28 mouse cellular contexts compared by ENCODE assay signal in the genomic region with DNA sequence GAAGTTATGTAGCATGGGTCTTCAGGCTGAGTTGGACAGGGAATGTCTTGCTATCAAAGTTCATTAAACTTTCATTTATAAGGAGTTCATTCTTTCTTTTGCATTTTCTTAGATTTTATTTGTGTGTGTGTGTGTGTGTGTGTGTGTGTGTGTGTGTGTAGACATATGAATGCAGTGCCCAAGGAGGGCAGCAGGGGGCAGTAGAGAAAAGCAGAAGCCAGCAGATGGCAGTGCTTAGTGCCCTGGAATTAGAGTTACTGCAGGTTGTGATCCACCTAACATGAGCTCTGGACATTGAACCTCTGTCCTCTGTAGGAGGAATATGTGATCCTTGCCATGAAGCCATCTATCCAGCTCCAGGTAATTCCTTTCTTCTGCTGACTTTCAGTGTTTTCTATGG.
A peak's percentile ranks its signal among the peaks of the same experiment; 100 is the strongest.
DNase-seq lines count a peak whose midpoint lies in the region; ATAC-seq and TF ChIP-seq lines count a peak whose summit lies in the region.
"Had no signal": no experiment of that assay in that cellular context is flagged by ENCODE, and none has a peak within 500 bp of the region (broad histone marks: within the 10 kb centered on the region; RNA-seq: fewer than 3 reads in every experiment).

No protein-coding gene starts in this region.

- no peak for DNase-seq in liver, postnatal 0 days
- DNase-seq in R1 (ENCODE audit: low read depth, low spot score), result peak; percentile 46
- DNase-seq in neural tube, embryonic 10.5 days (ENCODE audit: extremely low spot score, low spot score), result no peak
- DNase-seq: adrenal gland, postnatal 14 days; B cell, adult 2 months; cerebellum, adult 11-12 months; forebrain, postnatal 0 days; heart, postnatal 36 days; kidney, adult 18-20 months; kidney, postnatal 4 days; liver; lung, postnatal 4 days; retina, postnatal 1 day; right cerebral cortex, postnatal 14 days; thymus, adult 18-20 months; thymus, postnatal 36 days had no signal

- H3K9me3 ChIP-seq in liver, postnatal 0 days (ENCODE audit: low read length), result no peaks in the 10 kb centered on the region
- peaks cover 3% of the 10 kb centered on the region; the same call in 1 of the 2 replicates for H3K9me3 ChIP-seq in liver, embryonic 12.5 days (replicated peaks)
- H3K9me3 ChIP-seq in E14TG2a.4 (ENCODE audit: low read length) (no peaks in the 10 kb centered on the region), ES-Bruce4 (replicated peaks; ENCODE audit: control insufficient read depth, insufficient read depth, low read length, poor library complexity, severe bottlenecking) (peaks cover 8% of the 10 kb centered on the region; the same call in 1 of the 2 replicates)
- H3K9me3 ChIP-seq in heart, embryonic 12.5 days (replicated peaks), result 0 out of 2 replicates have a peak, but pooled peaks cover 2% of the 10 kb centered on the region
- H3K9me3 ChIP-seq: embryonic facial prominence, embryonic 10.5 days; embryonic facial prominence, embryonic 15.5 days; forebrain, embryonic 12.5 days; hindbrain, embryonic 12.5 days; liver, embryonic 15.5 days; midbrain, embryonic 12.5 days; neural tube, embryonic 15.5 days had no signal

- H3K27ac ChIP-seq in liver, postnatal 0 days (ENCODE audit: low read depth), result no peak overlapping the region
- no peak overlapping the region for H3K27ac ChIP-seq in liver, embryonic 12.5 days
- H3K27ac ChIP-seq in ES-Bruce4 (ENCODE audit: insufficient read depth, low read length), result no peak overlapping the region
- no peak overlapping the region for H3K27ac ChIP-seq in heart, embryonic 12.5 days (ENCODE audit: poor library complexity, severe bottlenecking)
- H3K27ac ChIP-seq: embryonic facial prominence, embryonic 10.5 days; embryonic facial prominence, embryonic 15.5 days; forebrain, embryonic 12.5 days; hindbrain, embryonic 12.5 days; liver, embryonic 15.5 days; midbrain, embryonic 12.5 days; neural tube, embryonic 15.5 days had no signal

- no peak overlapping the region for H3K4me2 ChIP-seq in liver, postnatal 0 days (ENCODE audit: low read depth, low read length)
- H3K4me2 ChIP-seq in liver, embryonic 12.5 days, result no peak overlapping the region
- H3K4me2 ChIP-seq in heart, embryonic 12.5 days, result no peak overlapping the region
- H3K4me2 ChIP-seq: embryonic facial prominence, embryonic 15.5 days; forebrain, embryonic 12.5 days; hindbrain, embryonic 12.5 days; liver, embryonic 15.5 days; midbrain, embryonic 12.5 days; neural tube, embryonic 15.5 days had no signal

- H3K9ac ChIP-seq in liver, postnatal 0 days (replicated peaks), result no peak overlapping the region
- no peak overlapping the region for H3K9ac ChIP-seq in liver, embryonic 12.5 days
- no peak overlapping the region for H3K9ac ChIP-seq in ES-Bruce4 (ENCODE audit: low read depth, poor library complexity, severe bottlenecking)
- H3K9ac ChIP-seq in heart, embryonic 12.5 days, result no peak overlapping the region
- H3K9ac ChIP-seq: embryonic facial prominence, embryonic 15.5 days; forebrain, embryonic 12.5 days; forebrain, postnatal 0 days; hindbrain, embryonic 12.5 days; liver, embryonic 15.5 days; midbrain, embryonic 12.5 days; neural tube, embryonic 15.5 days had no signal

- no peak for TF ChIP-seq EP300 in liver, postnatal 0 days (IDR thresholded peaks at IDR 0.05; ENCODE audit: low read depth)
- TF ChIP-seq EP300 in ES-Bruce4 (IDR thresholded peaks at IDR 0.05; ENCODE audit: insufficient read depth, low read depth, low read length), result no peak

- no peak for TF ChIP-seq POLR2A in ES-Bruce4 (IDR thresholded peaks at IDR 0.05; ENCODE audit: insufficient read depth, low read length)

- H3K4me1 ChIP-seq in liver, postnatal 0 days (ENCODE audit: insufficient read depth), result no peaks in the 10 kb centered on the region
- no peaks in the 10 kb centered on the region for H3K4me1 ChIP-seq in liver, embryonic 12.5 days
- H3K4me1 ChIP-seq in E14TG2a.4 (replicated peaks; ENCODE audit: low read depth, low read length) (peaks cover 34% of the 10 kb centered on the region), ES-Bruce4 (ENCODE audit: control insufficient read depth, insufficient read depth, low read length) (peaks cover 5% of the 10 kb centered on the region)
- no peaks in the 10 kb centered on the region for H3K4me1 ChIP-seq in heart, embryonic 12.5 days (replicated peaks)
- H3K4me1 ChIP-seq: embryonic facial prominence, embryonic 10.5 days; embryonic facial prominence, embryonic 15.5 days; forebrain, embryonic 12.5 days; hindbrain, embryonic 12.5 days; liver, embryonic 15.5 days; megakaryocyte, embryonic 14.5 days; neural tube, embryonic 15.5 days had no signal

- H3K4me3 ChIP-seq in liver, postnatal 0 days (ENCODE audit: low read depth, low read length), result no peak overlapping the region
- H3K4me3 ChIP-seq in liver, embryonic 12.5 days, result no peak overlapping the region
- H3K4me3 ChIP-seq in E14TG2a.4 (replicated peaks; ENCODE audit: low read length), result no peak overlapping the region
- H3K4me3 ChIP-seq in ES-Bruce4 (ENCODE audit: low read depth, low read length), result no peak overlapping the region
- H3K4me3 ChIP-seq in heart, embryonic 12.5 days, result no peak overlapping the region
- H3K4me3 ChIP-seq: embryonic facial prominence, embryonic 10.5 days; embryonic facial prominence, embryonic 15.5 days; forebrain, embryonic 12.5 days; hindbrain, embryonic 12.5 days; liver, embryonic 15.5 days; megakaryocyte, embryonic 14.5 days; midbrain, embryonic 12.5 days; neural tube, embryonic 15.5 days had no signal

- H3K36me3 ChIP-seq in liver, postnatal 0 days (replicated peaks; ENCODE audit: insufficient read depth, low read length), result no peaks in the 10 kb centered on the region
- no peaks in the 10 kb centered on the region for H3K36me3 ChIP-seq in liver, embryonic 12.5 days
- no peaks in the 10 kb centered on the region for H3K36me3 ChIP-seq in E14TG2a.4 (ENCODE audit: insufficient read depth, low read length)
- no peaks in the 10 kb centered on the region for H3K36me3 ChIP-seq in ES-Bruce4 (ENCODE audit: control insufficient read depth, insufficient read depth, low read length, poor library complexity, severe bottlenecking)
- no peaks in the 10 kb centered on the region for H3K36me3 ChIP-seq in heart, embryonic 12.5 days
- H3K36me3 ChIP-seq: embryonic facial prominence, embryonic 10.5 days; embryonic facial prominence, embryonic 15.5 days; forebrain, embryonic 12.5 days; hindbrain, embryonic 12.5 days; liver, embryonic 15.5 days; midbrain, embryonic 12.5 days; neural tube, embryonic 15.5 days had no signal

- no peaks in the 10 kb centered on the region for H3K27me3 ChIP-seq in liver, postnatal 0 days (ENCODE audit: insufficient read depth, low read length)
- H3K27me3 ChIP-seq in liver, embryonic 12.5 days (replicated peaks), result no peaks in the 10 kb centered on the region
- H3K27me3 ChIP-seq in E14TG2a.4 (ENCODE audit: insufficient read depth, low read length) (peaks cover 6% of the 10 kb centered on the region; the same call in 1 of the 2 replicates), ES-Bruce4 (ENCODE audit: control insufficient read depth, insufficient read depth, low read length, poor library complexity, severe bottlenecking) (no peaks in the 10 kb centered on the region)
- no peaks in the 10 kb centered on the region for H3K27me3 ChIP-seq in heart, embryonic 12.5 days (replicated peaks)
- H3K27me3 ChIP-seq: embryonic facial prominence, embryonic 15.5 days; forebrain, embryonic 12.5 days; hindbrain, embryonic 12.5 days; liver, embryonic 15.5 days; megakaryocyte, embryonic 14.5 days; midbrain, embryonic 12.5 days; neural tube, embryonic 15.5 days had no signal

- no peak for ATAC-seq in liver, postnatal 0 days
- no peak for ATAC-seq in liver, embryonic 12.5 days
- no peak for ATAC-seq in heart, embryonic 12.5 days (ENCODE audit: insufficient number of reproducible peaks, low FRiP score)
- ATAC-seq: forebrain, postnatal 0 days had no signal

- peak; percentile 10; the same call in 1 of the 2 replicates for TF ChIP-seq CTCF in liver, postnatal 0 days (IDR thresholded peaks at IDR 0.05; ENCODE audit: low read depth)
- peak; percentile 36 for TF ChIP-seq CTCF in E14TG2a.4 (conservative IDR thresholded peaks at IDR 0.05; ENCODE audit: low read length)
- TF ChIP-seq CTCF in ES-Bruce4 (IDR thresholded peaks at IDR 0.05; ENCODE audit: low read depth, low read length), result peak; percentile 10
